Mouse (Mus musculus) layer of hippocampus, postnatal 25 days (tissue): ENCODE data around the gene Xpnpep3. TPM values are rescaled to one million over a fixed set of nuclear protein-coding genes. Genes with fewer than 3 reads are reported as not detected.
"Not testable (repeated sequence)": the region's sequence is repeated elsewhere in the genome, so short reads cannot be mapped to it uniquely, and the experiment has no call there.

Experiments
- DNase-seq, 2 experiments: peaks; one replicate each; pipeline ENCODE4 v3.0.0; 2022; ENCODE audit warnings: mixed read lengths in 2 of 2, low spot score in 1 of 2; ENCODE audit errors: extremely low spot score in 1 of 2
- total RNA-seq, 2 experiments: library from RNA; stranded (reverse); gene quantifications; 2 replicates each; pipeline ENCODE4 v1.2.3; 2021

Gene Xpnpep3
- total RNA-seq, 2 experiments from 2014 or later, result 13.4 to 15.3 TPM

DNA sequence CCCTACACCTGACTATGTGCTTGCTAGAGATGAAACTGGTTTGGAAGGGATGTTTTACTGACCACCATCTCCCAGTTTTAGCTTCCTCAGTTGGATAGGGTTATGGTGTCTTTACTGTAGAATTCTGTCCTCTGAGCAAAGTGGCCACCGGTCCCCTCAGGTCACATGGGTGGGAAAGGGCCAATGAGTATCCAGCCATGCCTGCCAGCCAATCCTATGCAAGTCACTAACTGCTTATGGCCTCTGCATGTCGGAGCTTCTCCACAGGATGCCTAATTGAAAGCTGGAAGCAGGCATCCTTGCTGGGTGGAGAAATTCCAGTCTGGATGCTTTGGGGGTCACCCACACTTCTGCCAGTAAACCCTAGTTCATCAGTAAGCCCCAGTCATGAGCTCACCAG is 76.7 kb downstream of the Xpnpep3 start:
- no peak for DNase-seq

GRCm38 (mm10) chr15:81479446-81480213 is 79.7 kb downstream of the Xpnpep3 start:
- DNase-seq, result no peak

DNA sequence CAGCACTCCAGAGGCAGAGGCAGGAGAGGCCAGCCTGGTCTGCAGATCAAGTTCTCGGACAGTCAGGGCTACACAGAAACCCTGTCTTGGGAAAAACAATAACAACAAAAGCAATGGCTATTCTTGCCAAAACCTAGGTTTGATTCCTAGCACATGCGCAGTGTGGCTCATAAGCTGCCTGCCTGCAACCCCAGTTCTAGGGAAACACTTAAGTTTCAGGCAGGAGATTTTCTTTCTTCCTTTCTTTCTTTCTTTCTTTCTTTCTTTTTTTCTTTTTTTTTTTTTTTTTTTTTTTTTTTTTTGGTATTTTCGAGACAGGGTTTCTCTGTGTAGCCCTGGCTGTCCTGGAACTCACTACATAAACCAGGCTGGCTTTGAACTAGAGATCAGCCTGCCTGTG is 80.3 kb downstream of the Xpnpep3 start:
- not testable (repeated sequence) for DNase-seq

DNA sequence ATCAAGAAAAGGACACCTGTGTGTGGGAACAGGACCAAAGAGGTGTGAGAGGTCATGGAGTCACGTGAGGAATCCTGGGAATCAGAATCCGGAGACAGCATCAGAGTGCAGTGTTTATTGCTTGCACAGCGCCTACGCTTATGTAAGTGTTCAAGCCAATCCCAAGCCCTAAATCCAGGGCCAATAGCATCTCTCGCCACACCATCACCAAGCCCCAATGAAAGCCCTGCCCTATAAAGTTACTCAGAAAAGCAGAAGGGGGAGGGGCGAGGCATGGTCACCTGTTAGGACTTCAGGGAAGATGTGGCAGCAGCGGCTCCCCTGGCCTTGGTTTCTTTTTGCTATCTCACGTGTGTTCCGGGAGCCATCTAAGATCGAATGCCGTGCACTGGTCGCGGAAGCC is 81.0 kb downstream of the Xpnpep3 start:
- DNase-seq, result no peak

DNA sequence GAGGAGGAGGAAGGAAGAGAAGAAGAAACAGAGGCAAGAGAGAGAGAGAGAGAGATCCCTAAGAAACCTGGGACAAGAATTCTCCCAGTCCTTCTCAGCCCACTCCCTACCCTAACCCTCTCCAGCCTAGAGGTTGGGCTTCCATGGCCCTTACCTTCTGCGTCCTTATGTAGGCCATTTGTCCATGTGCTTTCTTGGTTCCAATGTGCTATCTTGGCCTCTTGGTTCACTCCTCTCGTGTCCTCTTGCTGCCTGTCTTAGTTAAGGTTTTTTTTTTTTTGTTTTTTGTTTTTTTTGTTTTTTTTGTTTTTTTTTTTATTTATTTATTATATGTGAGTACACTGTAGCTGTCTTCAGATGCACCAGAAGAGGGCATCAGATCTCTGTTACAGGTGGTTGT is 83.0 kb downstream of the Xpnpep3 start:
- no peak for DNase-seq

DNA sequence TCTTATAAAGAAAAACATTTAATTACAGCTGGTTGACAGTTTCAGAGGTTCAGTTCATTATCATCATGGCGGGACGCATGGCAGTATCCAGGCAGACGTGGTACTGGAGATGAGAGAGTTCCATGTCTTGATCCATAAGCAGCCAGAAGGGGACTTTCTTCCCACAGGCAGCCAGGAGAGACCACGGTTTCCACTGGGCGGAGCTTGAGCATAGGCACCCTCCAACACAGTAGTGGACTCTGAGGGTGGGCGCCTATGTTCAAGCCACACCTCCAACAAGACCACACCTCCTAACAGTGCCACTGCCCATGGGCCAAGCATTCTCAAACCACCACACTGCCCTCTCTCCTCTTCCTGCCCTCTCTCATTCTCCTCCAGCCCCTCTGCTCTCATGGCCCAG is 83.8 kb downstream of the Xpnpep3 start:
- no peak for DNase-seq

GRCm38 (mm10) chr15:81485483-81485882 is 85.5 kb downstream of the Xpnpep3 start:
- no peak for DNase-seq

GRCm38 (mm10) chr15:81503466-81503865 is 103.5 kb downstream of the Xpnpep3 start:
- no peak for DNase-seq

GRCm38 (mm10) chr15:81503995-81504394 is 104.1 kb downstream of the Xpnpep3 start:
- no peak for DNase-seq

Other genes with a start within 250 kb of the Xpnpep3 start
- 10 to 100 TPM; 89.6 to 94.5 TPM for gene Mrtfa, start 209.4 kb upstream of the Xpnpep3 start, total RNA-seq
- 10 to 100 TPM; 21.3 to 24.9 TPM for gene Mchr1, start 164.6 kb upstream of the Xpnpep3 start, total RNA-seq
- gene Slc25a17, start 39.3 kb upstream of the Xpnpep3 start, total RNA-seq, result 10 to 100 TPM; 42.4 to 44.8 TPM
- gene St13, start 61 bp upstream of the Xpnpep3 start, total RNA-seq, result 100 to 1,000 TPM; 171 to 182 TPM
- gene Dnajb7, start 8.2 kb downstream of the Xpnpep3 start, total RNA-seq, result not detected
- gene Rbx1, start 66.2 kb downstream of the Xpnpep3 start, total RNA-seq, result 100 to 1,000 TPM; 124 to 153 TPM
- gene Ep300, start 185.2 kb downstream of the Xpnpep3 start, total RNA-seq, result 10 to 100 TPM; 69.2 to 72.8 TPM